Mouse (Mus musculus) cortical plate, adult 2 months (tissue): ENCODE data around the gene Ptpn13.

Source experiments
- CTCF ChIP-seq: fragments of 200-500 bp; IDR thresholded peaks from 2 replicates; pipeline ENCODE4 v1.5.1; 2011; ENCODE audit warnings: mild to moderate bottlenecking, control low read depth, low read length; ENCODE audit not compliant: insufficient read depth; ENCODE audit errors: extremely low read depth
- POLR2A ChIP-seq: fragments of 200-500 bp; IDR thresholded peaks from 2 replicates; pipeline ENCODE4 v1.6.1; 2011; ENCODE audit warnings: mild to moderate bottlenecking, low read length, control low read depth; ENCODE audit not compliant: insufficient read depth; ENCODE audit errors: extremely low read depth

DNA sequence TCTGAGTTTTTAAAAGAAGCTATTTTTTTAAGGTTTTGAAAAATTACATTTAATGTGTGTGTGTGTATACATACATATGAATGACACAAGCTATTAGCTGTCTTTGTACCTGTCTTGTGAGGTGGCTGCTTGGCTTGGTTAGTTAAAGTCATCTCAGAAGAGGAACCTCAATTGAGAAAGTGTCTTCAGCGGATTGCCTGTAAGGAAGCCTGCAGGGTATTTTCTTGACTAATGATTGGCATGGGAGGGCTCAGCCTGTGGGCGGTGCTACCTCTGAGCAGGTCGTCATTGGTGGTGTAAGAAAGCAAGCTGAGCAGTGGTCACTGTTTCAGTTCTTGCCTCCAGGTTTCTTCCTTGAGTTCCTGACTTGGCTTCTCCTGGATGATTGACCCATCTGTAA lies 12.7 kb downstream of the Ptpn13 start:
- TF ChIP-seq CTCF (no peak), POLR2A (no peak)
